Mouse (Mus musculus) layer of hippocampus, adult 18-20 months (tissue): ENCODE results near the gene Napa. TPM values are rescaled to one million over a fixed set of nuclear protein-coding genes. Genes with fewer than 3 reads are reported as not detected.

ENCODE experiments used
- DNase-seq, 2 experiments: peaks; one replicate each; pipeline ENCODE4 v3.0.0; 2022; ENCODE audit warnings: low spot score in 2 of 2
- total RNA-seq, 2 experiments: library from RNA; stranded (reverse); gene quantifications; 2 replicates each; pipeline ENCODE4 v1.2.3; 2021

Gene Napa
- total RNA-seq, 2 experiments from 2014 or later = 293 to 307 TPM

DNA sequence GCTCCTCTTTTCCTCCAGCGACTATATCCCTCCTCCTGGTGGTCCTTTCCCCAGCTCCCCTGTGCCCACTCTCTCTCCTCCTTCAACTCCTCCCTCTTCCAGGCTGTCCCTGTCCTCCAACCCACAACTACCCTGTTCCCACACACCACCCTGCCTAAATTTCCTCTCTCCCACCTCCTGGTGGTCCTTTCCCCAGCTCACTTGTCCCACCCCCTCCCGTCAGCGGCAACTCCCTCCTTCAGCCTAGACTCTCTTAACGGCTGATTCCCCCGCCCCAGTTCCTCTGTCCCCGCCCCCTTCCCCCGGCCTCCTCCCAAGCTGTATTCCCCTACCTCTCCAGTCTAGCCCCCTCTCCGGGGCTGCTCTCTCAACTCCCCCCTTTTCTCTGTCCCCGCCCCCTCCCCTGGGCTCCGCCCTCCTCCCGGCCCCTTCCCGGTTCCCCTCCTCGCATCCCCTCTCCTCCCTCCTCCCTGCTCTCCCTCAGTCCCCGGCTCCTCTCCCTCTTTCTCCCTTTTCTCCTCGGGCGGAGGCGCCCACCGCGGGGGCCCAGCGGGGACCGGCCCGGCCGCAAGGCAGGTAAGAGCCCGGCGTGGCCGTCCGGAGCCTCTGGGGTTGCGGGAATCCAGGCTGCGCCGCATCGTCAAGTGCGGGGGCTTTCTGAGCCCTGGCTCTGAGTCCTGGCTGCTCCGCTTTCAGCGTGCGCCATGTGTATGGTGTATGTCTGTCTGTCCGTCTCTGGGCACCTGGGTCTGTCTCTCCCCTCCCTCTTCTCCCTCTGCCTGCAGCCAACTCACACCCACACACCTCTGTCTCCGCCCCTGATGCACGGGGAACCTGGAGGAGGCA lies 31.8 kb downstream of the Napa start:
- DNase-seq = peak; percentile 63 to 69

DNA sequence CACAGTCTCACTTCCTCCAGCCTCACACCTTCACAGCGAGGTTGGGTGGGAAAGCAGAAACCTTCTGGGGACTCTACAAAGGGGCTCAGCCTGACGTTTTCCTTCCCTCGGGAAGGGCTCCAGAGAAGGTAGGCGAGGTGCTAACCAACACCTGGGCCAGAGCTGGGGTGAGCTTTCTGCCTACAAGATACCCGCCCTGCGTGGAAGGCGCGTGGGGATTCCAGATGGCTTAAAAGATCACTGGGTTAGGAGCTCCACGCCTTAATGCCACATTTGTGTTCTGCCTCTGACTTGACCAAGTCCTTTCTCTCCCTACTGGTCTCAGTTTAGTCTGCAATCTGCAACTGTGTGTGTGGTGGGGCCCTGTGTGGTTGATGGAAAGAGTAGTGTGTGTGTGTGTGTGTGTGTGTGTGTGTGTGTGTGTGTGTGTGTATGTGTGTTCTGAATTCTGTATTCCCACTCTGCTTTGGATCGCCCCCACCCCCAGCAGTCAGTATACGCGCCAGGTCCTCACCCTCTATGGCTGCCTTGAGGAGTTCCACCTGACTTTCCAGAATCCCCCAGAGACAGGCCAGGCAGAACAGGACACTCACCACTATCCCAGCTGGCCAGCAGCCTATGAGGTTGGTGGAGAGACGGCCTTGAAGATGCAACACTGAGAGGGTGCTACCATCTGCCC lies 32.8 kb downstream of the Napa start:
- DNase-seq = no peak

DNA sequence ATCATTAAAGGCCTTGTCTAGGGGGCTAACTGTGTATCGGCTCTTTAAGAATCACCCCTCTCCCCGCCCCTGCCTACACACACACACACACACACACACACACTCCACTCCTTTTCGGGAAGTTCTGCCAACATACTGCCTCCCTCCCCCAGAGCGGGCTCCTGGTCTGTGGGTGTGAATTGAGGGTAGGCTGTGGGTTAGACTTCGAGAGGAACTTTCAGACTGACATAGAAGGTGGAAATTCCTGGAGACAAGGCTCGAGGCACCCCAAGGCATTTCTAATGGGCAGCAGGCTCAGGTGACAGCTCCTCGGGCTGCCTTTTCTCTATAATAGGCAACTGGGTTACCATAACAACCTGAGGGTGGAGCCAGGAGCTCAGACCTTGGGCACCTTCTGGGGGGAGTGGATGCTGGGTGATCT lies 33.9 kb downstream of the Napa start:
- peak in 1 of 2 experiments; percentile 65 for DNase-seq

DNA sequence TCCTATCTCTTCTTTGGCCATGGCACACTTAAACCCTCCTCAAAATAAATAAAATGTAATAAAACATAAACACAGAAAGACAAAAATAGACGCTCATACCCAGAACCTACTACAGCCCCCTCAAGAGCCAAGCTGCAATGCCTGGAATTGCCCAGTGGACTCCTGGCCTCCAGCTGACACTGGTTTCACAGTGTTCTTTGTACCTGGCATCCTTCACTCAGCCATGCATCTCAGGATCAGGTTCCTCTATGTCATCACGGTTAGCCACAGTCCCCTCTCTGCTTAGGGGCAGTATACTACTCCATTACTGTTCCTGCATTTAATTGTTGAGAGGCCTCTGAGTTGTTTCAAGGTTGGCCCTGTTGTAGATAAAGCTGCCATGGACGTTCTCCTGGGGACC lies 34.7 kb downstream of the Napa start:
- no peak for DNase-seq

DNA sequence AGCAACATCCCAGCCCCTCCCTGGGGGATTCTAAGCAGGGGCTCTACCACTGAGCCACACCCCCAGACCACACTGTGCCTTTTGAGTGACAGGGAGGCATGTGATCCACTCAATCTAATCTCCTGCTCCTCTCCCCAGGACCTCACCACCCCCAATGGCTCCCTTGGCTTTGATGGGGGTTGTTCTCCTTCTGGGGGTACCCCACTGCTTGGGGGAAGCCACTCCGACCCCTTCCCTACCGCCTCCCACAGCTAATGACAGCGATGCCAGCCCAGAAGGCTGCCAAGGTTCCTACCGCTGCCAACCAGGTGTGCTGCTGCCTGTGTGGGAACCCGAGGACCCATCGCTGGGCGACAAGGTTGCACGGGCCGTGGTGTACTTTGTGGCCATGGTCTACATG lies 35.4 kb downstream of the Napa start:
- DNase-seq = no peak

DNA sequence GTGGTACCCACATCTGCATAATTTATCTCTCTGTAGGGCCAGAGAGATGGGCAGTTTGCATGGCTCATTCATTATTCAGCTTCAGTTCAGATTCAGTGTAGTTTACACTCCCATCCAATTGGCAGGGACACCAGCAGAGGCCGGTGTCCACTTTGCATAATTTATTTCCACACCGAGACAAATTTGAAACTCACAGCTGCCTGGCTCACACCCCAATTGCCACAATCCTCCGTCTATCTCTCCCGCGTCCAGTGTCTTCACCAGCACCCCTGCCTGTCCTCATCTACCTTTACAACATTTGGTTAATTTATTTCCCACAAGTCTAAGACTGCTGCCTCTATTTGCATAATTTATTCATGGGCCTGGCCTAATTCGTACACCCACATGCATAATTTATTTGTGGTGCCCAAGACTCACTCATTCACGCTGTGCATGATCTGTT lies 36.7 kb downstream of the Napa start:
- no peak for DNase-seq

DNA sequence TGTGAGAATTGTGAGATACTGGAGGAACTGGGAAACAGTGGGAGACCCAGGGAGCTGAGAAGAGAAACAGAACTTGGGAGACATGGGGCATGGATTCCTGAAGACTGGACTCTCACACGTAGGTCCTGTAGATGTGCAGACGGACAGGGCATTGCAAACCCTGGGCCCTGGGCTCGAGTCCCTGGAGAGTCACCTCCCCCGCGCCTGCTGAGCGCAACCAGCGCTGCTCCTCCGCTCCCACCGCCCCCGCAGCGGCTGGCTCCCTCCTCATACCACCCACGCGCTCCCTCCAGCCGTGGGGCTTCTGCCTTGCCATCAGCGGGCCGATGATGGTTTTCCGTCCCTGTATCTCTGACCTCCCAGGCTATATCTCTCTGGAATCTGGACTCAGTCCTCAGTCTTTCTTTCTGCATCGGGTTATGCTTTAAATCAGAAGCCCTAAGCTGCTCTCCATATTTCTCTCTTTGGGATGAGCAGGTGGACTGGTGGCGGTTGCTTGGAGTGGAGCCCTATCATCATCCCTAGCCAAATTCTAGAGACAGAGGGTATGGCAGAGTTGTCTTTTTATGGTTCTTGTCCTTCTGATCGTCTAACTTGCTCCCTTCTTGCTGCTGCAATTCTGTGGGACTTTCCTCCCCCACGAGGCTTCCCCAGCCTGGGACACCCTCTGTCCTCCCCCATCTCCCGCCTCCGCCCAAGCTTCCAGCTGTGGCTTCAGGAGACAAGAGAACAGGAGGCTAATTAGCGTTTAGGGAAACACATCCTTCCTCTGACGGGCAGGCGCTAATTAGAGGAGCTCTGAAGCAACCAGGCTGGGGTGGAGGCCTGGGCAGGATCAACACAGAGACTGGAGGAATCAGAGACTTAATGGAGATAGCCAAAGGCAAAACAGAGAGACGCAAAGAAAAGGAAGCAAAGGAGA lies 48.5 kb downstream of the Napa start:
- DNase-seq = peak; percentile 76 to 84

DNA sequence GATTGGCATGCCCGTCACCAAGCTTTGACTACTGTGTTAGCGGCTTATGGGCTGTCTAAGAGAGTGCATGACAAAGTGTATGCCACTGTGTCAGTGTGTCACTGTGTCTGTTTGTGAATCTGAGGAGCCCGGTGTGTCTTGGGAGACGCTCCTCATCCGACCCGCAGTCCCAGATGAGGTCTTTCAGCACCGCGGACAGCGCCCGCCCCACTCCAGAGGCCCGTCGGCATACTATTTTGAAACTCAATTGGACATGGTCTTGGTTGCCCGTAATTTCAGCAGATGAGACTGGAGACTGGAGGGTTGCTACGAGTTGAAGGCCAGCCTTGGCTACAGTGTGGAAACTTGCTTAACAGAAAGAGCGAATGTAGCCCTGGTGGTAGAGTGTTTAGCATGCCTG lies 49.4 kb downstream of the Napa start:
- DNase-seq = no peak

DNA sequence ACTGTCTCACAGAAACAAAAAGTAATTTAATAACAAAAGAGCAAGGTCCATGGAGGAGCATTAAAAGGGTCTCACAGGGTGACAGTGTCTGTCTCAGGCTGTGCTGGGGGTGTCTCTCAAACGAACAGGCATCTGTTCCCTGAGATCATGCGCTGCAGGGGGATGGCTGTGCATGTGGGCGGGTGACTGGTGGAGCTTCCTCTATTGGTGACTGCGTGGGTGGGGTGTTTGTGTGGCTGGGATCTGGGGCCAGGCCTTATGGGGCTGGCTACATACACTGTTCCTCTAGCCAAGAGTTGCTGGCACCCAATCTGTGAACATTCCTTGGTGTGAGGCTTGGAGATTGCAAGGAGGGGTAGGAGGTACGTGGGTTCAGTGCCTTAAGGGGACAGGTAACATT lies 51.0 kb downstream of the Napa start:
- peak; percentile 88 to 93 for DNase-seq

DNA sequence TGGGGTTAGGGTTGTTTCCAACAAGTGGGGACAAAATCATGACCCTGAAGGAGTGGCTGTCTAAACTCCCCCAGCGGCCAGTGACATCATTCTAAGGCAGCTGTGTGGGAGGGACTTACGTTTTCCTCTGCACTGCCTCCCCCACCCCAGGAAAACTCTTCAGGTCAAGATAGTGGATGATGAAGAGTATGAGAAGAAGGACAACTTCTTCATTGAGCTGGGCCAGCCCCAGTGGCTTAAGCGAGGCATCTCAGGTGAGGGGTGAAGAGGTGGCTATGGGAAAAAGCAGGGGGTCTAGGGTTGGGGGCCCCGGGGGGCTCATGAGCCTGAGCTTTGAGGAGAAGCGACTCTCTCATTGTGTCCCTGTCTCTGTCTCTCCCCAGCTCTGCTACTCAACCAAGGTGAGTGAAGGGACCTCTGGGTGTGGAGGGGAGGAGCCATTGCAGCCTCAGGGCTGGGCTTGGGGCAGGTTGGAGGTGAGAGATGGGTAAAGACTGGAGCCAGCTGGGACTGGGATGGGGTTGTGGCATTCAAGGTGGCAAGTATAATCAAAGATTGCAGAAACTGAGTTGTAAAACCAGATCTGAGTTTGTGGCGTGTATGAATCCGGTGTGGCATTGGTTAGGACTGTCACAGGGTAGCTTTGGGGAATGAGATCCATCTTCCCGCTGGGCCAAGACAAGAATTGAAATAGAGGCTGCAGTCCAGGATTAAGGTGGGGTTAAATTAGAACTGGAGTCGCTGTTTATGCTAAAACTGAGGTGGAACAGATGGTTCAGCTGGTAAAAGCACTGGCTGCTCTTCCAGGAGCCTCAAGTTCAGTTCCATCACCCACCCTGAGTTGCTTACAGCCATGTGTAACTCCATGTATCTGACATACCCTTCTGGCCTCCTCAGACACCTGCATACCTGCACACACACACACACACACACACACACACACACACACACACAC lies 52.2 kb downstream of the Napa start:
- DNase-seq = no peak

DNA sequence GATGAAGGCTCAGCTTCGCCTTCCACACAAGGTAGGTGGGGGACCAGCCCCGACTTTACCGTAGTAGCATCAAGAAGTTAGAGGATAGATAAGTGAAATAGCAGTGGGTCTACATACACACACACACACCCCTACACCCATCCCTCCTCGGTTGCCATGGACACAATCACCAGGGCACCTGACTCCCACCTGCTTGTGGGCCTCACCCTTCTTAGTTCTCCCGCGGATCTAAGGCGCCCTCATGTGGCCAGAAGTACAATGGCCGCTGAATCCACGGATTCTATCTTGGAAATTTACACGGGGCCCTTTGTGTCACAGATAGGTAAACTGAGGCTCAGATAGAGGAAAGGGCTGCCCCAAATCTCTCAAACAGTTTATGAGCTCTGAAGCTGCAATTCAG lies 55.3 kb downstream of the Napa start:
- peak in 1 of 2 experiments; percentile 73 for DNase-seq

DNA sequence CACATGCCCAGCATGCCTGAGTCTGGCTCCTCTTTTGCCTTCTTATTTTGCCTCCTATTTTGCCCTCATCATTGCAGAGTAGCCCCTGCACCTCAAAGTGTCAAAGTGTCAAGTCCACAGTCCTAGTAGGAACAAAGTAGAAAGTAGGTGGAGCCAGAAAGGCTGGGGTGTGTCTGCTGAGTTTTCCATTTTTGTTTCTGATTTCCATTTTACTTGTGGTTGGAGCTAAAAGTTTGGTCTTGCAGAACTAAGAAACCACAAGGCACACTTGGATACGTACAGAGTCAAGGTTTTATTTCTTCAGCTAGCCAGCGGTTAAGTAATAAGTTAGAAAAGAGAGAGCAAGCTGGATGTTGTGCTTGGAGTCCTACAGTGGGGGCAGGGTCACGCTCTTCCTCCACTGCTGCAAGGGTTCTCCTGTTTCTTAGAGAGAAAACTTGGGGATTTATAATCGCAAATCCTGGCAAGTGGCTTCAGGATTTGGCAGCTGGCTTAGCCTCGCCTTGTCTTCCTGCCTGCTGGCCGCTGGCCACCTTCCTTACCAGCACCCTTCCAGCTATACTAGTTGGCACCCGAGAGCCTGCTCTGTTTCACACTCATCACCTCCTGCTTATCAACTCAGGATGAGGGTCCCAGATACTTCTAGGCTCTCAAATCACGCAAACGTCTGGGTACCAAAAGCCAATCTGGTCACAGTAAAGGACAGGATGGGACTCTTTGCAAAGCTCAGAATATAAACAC lies 57.0 kb downstream of the Napa start:
- DNase-seq = no peak

DNA sequence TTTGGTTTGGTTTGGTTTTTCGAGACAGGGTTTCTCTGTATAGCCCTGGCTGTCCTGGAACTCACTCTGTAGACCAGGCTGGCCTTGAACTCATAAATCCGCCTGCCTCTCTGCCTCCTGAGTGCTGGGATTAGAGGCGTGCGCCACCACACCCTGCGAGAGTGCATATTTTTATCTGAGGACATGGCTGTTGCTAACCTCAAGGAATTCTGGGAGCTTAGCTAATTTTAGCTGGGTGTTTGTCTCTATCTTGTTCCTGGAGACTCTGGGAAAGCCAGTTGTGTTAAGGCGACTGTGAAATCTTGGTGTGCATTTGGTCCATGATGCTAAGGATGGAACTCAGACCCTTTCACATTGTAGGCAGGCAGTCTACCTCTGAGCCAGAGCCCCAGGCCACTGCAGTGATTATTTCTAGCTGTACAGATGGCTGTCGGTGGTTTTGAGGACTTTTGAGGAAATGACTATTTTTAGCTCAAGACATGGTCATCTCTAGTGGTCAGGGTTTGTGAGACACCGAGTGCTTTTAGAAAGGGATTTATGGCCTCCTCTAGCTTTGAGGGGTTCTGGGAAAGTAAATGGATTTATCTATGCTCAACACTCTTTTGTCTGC lies 58.0 kb downstream of the Napa start:
- DNase-seq = no peak

DNA sequence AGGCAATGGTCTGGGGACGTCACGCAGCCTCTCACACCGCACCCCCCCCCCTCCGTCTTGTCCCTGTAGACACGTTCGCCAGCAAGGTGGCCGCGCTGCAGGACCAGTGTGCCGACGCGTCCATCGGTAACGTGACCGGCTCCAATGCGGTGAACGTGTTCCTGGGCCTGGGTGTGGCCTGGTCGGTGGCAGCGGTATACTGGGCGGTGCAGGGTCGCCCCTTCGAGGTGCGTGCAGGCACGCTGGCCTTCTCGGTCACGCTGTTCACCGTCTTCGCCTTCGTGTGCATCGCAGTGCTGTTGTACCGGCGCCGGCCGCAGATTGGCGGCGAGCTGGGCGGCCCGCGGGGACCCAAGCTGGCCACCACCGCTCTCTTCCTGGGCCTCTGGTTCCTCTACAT lies 60.5 kb downstream of the Napa start:
- DNase-seq = no peak

DNA sequence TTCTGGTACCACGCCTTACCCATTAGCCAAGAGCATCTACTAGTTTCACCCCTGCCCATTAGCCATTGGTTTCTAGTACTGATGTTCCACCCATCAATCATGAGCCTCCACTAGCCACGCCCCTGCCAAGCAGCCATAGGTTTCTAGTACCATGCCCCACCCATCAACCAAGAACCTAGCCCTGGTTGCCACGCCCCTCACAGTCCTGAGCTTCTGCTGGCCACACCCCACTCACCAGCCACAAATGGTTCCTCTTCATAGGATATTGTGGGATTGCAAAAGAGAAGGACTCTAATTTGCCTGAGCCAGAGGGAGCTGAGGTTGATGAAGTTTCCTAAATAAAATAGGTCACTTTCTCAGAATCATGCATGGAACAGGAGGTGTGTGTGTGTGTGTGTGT lies 62.4 kb downstream of the Napa start:
- peak in 1 of 2 experiments; percentile 62 for DNase-seq

DNA sequence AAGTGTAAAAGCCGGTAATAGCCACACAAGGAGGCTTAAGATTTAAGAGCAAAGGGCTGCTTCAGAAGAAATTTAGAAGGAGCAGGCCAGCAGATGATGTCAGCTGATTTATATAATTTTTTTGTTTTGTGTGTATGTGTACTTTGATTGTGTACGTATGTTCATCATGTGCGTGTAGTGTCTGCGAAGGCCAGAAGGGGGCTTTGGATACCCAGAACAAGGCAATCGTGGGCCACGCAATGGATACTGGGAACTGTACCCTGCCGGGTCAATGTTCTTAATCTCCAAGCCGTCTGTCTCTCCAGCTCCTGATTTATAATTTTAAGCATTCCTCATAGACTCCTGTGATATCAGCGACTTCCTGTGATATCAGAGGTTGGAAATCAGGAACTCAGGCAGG lies 63.0 kb downstream of the Napa start:
- DNase-seq = no peak

DNA sequence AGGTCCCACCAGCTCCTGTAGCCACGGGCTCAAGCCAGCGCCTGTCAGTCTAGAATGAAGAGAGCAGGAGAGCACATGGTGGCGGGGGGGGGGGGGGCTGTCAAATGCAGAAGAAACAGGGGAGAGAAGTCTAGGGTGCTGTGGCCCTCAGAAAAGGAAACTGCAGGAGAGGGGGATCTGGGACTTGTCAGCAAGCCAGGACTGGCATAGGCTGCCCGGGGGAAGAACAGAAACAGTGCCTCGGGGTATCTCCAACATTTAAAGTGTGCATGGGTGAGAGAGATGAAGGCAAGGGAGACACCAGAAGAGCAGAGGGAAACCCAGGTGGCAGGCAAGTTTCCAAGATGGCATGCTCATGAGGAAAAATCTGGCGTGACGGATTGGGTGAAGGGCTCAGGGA lies 63.8 kb downstream of the Napa start:
- no peak for DNase-seq
